Mouse (Mus musculus): ENCODE measurements around the gene Tex37. TPM values are rescaled to one million over a fixed set of nuclear protein-coding genes. Genes with fewer than 3 reads are reported as not detected.

Gene Tex37
- polyA plus RNA-seq, 1 experiment from 2014 or later = not detected

DNA sequence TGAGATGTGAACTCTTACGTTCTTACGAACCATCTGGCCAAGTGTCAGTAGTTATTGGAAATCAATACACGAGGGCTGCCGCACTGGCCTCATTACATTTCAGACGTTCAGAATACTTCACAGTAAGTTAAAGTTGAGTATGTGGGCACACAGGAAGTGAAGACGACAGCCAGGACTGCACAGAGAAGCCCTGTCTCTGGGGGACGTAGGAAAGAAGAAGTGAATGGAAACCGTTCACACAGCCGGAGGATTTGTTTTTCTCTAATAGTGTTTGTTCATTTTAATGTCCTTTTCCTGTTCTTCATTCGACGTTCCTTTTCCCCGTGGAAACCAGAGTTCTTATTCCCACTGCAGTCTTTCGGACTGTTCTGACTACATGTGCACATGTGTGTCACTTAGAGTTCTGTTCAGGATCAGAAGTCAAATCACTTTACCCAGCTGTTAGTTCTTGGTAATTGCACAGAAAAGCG, 47.2 kb downstream of the Tex37 start:
- ATAC-seq (ENCODE audit: low read depth) = no peak
- Histone ChIP-seq H3K27ac (ENCODE audit: low read depth, low read length) (peak overlapping the region; percentile 8; the same call in 1 of the 2 replicates), H3K4me1 (ENCODE audit: control insufficient read depth, insufficient read depth, low read length) (peaks cover 5% of the 10 kb centered on the region; the same call in 1 of the 2 replicates), H3K4me2 (ENCODE audit: low read depth, low read length) (no peak overlapping the region), H3K9me3 (ENCODE audit: control insufficient read depth, low read length) (no peaks in the 10 kb centered on the region), H3K27me3 (ENCODE audit: control insufficient read depth, insufficient read depth, low read length) (no peaks in the 10 kb centered on the region), H3K36me3 (ENCODE audit: control insufficient read depth, insufficient read depth, low read length) (no peaks in the 10 kb centered on the region), H3K4me3 (ENCODE audit: low read depth, low read length) (no peak overlapping the region), H3K9ac (replicated peaks; ENCODE audit: low read depth, low read length) (no peak overlapping the region)
- WGBS = 51% methylated on average over 14 of the region's 14 CpGs

DNA sequence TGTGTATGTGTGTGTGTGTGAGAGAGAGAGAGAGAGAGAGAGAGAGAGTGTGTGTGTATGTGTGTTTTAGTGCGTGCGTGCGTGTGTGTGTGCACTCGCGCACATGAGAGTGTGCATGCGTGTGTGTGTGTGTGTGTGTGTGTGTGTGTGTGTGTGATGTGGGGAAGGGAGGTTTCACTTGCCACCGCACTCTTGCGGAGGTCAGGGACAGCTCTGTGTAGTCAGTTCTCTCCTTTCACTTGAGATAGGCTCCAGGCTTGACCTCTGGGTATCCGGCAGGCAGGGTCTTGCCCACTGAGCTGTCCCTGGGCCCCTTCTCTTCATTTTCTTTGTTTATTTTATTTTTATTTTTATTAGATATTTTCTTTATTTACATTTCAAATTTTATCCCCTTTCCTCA, 51.4 kb downstream of the Tex37 start:
- ATAC-seq (ENCODE audit: low read depth) = no peak
- no peaks in the 10 kb centered on the region for H3K9me3 ChIP-seq (ENCODE audit: control insufficient read depth, low read length)
- WGBS = 93% methylated on average over 9 of the region's 9 CpGs
- peaks cover 5% of the 10 kb centered on the region; the same call in 1 of the 2 replicates for H3K4me1 ChIP-seq (ENCODE audit: control insufficient read depth, insufficient read depth, low read length)
- H3K4me3 ChIP-seq (ENCODE audit: low read depth, low read length) = no peak overlapping the region
- no peaks in the 10 kb centered on the region for H3K27me3 ChIP-seq (ENCODE audit: control insufficient read depth, insufficient read depth, low read length)
- H3K36me3 ChIP-seq (ENCODE audit: control insufficient read depth, insufficient read depth, low read length) = no peaks in the 10 kb centered on the region
- no peak overlapping the region for H3K27ac ChIP-seq (ENCODE audit: low read depth, low read length)
- H3K4me2 ChIP-seq (ENCODE audit: low read depth, low read length) = no peak overlapping the region
- H3K9ac ChIP-seq (replicated peaks; ENCODE audit: low read depth, low read length) = no peak overlapping the region

DNA sequence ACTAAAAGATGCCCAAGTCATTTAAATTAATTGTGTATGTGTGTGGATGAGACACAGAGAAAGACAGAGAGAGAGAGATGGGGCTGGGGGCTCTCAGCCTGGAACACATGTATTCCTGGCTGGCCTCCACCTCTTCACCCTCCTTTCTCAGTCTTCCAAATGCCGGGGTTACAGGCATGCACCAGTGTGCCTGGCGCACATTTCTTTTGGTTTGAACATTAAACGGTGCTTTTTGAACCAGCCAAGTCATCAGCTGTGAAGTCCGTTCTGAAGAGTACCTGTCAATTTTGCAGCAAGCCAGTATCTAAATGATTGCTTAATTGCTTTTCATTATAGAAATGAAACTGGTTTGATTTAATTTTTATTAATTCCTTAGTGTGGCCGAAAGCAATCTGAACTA, 52.0 kb downstream of the Tex37 start:
- WGBS = 64% methylated on average over 5 of the region's 5 CpGs
- H3K27ac ChIP-seq (ENCODE audit: low read depth, low read length) = no peak overlapping the region
- no peaks in the 10 kb centered on the region for H3K36me3 ChIP-seq (ENCODE audit: control insufficient read depth, insufficient read depth, low read length)
- no peak for ATAC-seq (ENCODE audit: low read depth)
- H3K4me3 ChIP-seq (ENCODE audit: low read depth, low read length) = no peak overlapping the region
- peaks cover 5% of the 10 kb centered on the region; the same call in 1 of the 2 replicates for H3K4me1 ChIP-seq (ENCODE audit: control insufficient read depth, insufficient read depth, low read length)
- H3K27me3 ChIP-seq (ENCODE audit: control insufficient read depth, insufficient read depth, low read length) = no peaks in the 10 kb centered on the region
- no peak overlapping the region for H3K9ac ChIP-seq (replicated peaks; ENCODE audit: low read depth, low read length)
- no peak overlapping the region for H3K4me2 ChIP-seq (ENCODE audit: low read depth, low read length)
- no peaks in the 10 kb centered on the region for H3K9me3 ChIP-seq (ENCODE audit: control insufficient read depth, low read length)

DNA sequence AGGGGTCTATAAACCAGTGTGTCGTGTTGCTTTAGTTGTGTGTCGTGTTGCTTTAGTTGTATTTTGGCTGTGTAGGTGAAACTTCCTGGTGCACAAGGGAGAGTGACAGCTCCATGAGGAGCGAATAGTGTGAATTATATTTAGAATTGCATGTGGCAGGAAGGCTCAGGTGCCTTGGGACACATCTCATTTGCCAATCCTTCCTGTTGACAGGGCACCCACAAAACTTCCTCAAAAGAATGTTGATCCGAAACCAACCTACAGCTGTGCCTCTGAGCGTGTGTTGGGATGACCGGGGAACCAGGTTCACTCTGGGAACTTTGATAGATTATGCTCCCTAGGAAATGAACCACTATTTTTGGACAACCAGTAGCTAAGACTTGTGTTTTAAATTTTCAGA, 54.4 kb downstream of the Tex37 start:
- Histone ChIP-seq H3K4me2 (ENCODE audit: low read depth, low read length) (no peak overlapping the region), H3K27ac (ENCODE audit: low read depth, low read length) (no peak overlapping the region), H3K4me3 (ENCODE audit: low read depth, low read length) (no peak overlapping the region), H3K27me3 (ENCODE audit: control insufficient read depth, insufficient read depth, low read length) (no peaks in the 10 kb centered on the region), H3K9ac (replicated peaks; ENCODE audit: low read depth, low read length) (no peak overlapping the region), H3K9me3 (ENCODE audit: control insufficient read depth, low read length) (no peaks in the 10 kb centered on the region), H3K36me3 (ENCODE audit: control insufficient read depth, insufficient read depth, low read length) (peaks cover 2% of the 10 kb centered on the region; the same call in 1 of the 2 replicates), H3K4me1 (ENCODE audit: control insufficient read depth, insufficient read depth, low read length) (no peaks in the 10 kb centered on the region)
- no peak for ATAC-seq (ENCODE audit: low read depth)
- WGBS = 90% methylated on average over 6 of the region's 6 CpGs

Other genes with a start within 250 kb of the Tex37 start
- gene Rpia, start 126.7 kb downstream of the Tex37 start, polyA plus RNA-seq (2014; fragmentation: Nextera tagmentation; extraction: Ambion mirVana) = 3.2 and 4.5 TPM in 2 replicates
- 12.4 and 15.7 TPM in 2 replicates for gene Eif2ak3, start 74.4 kb downstream of the Tex37 start, polyA plus RNA-seq (2014; fragmentation: Nextera tagmentation; extraction: Ambion mirVana)
- gene Foxi3, start 37.6 kb upstream of the Tex37 start, polyA plus RNA-seq (2014; fragmentation: Nextera tagmentation; extraction: Ambion mirVana) = not detected in 2 replicates
- gene Thnsl2, start 225.5 kb upstream of the Tex37 start, polyA plus RNA-seq (2014; fragmentation: Nextera tagmentation; extraction: Ambion mirVana) = 4.6 and 5.4 TPM in 2 replicates